Mouse (Mus musculus) right cerebral cortex, adult 18-20 months (tissue): Measurements from ENCODE around the gene Rbm17.
A peak's percentile ranks its signal among the peaks of the same experiment; 100 is the strongest.
"Not testable (repeated sequence)": the region's sequence is repeated elsewhere in the genome, so short reads cannot be mapped to it uniquely, and the experiment has no call there.

Experiments
- DNase-seq: peaks from one replicate; pipeline ENCODE4 v3.0.0; 2022; ENCODE audit warnings: mixed read lengths

Gene Rbm17

GRCm38 (mm10) chr2:11543158-11543557, 60.8 kb downstream of the Rbm17 start:
- DNase-seq: no peak

DNA sequence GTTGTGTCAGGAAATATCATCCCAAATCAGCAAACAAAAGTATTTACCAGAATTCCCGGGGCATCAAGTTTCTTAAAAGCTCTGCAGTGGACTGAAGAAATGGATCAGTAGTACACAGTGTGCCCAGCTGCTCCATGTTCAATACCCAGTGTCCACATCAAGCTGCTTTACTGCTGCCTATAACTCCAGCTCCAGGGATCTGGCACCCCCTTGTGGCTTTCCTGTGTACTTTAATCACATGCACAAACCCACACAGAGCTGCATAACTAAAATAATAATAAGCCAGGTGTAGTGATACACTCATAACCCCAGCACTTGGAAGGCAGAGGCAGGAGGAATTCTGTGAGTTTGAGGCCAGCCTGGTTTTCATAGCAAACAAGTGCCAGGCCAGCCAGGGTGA, 61.3 kb downstream of the Rbm17 start:
- DNase-seq: peak; percentile 65

DNA sequence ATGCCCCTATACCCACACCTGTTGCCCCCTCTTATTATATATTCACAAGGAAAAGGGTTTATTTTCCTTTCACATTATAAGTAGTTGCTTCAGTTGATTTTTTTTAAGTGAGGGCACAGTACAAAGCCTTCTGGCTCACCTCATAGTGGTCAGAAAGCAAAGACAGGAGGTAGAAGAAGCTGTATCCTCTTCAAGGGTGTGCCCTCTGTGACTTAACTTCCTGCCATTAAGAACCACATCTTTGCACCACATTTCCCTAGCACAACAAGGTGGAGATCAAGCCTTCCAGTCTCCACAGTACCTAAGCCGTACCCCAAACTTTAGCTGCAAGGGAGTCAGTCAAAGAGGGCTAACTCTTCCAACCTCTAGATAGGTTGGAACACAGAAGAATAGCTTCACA, 61.8 kb downstream of the Rbm17 start:
- DNase-seq: no peak

GRCm38 (mm10) chr2:11541528-11541927, 62.4 kb downstream of the Rbm17 start:
- DNase-seq: not testable (repeated sequence)

DNA sequence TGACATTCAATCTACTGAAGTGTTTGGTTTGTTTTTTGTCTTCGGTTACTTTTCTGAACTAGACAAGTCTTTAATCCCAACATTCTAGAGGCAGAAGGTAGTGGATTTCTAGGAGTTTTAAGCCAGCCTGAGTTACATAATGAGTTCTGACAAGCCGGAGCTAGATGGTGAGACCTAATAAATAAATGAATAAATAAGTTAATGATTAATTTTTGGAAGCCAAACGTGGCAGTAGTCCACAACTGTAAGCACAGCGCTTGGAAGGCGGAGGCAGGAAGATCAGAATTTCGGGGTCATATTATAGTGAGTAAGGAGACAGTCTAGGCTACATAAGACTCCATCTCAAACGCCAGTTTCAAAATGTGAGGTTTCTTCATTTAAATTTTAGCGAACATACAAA, 68.0 kb downstream of the Rbm17 start:
- no peak for DNase-seq
